Mouse (Mus musculus): ENCODE data around the gene Kif22. TPM values are rescaled to one million over a fixed set of nuclear protein-coding genes. Genes with fewer than 3 reads are reported as not detected.

Gene Kif22
- polyA plus RNA-seq, 1 experiment from 2014 or later, result 17.6 TPM

- peaks cover 6% of the 10 kb centered on the region for H3K36me3 ChIP-seq (ENCODE audit: control insufficient read depth, insufficient read depth, low read length)
- H3K9me3 ChIP-seq (replicated peaks; ENCODE audit: control insufficient read depth, low read length, poor library complexity, severe bottlenecking), result no peaks in the 10 kb centered on the region
- H3K4me3 ChIP-seq (ENCODE audit: low read depth, low read length), result peak overlapping the region; percentile 58
- peaks cover 47% of the 10 kb centered on the region for H3K4me1 ChIP-seq (ENCODE audit: control insufficient read depth, insufficient read depth, low read length)
- H3K27ac ChIP-seq (ENCODE audit: low read length), result peak overlapping the region; percentile 94
- H3K27me3 ChIP-seq (ENCODE audit: control insufficient read depth, insufficient read depth, low read depth, low read length), result no peaks in the 10 kb centered on the region
- H3K4me2 ChIP-seq (ENCODE audit: low read length), result peak overlapping the region; percentile 80
- WGBS, result under 1% methylated on average over 10 of the region's 10 CpGs
- H3K9ac ChIP-seq (ENCODE audit: low read depth, low read length), result peak overlapping the region; percentile 81
- ATAC-seq, result peak; percentile 19
Measured at GRCm38 (mm10) chr7:127016081-127016480, 26.2 kb downstream of the Kif22 start.

DNA sequence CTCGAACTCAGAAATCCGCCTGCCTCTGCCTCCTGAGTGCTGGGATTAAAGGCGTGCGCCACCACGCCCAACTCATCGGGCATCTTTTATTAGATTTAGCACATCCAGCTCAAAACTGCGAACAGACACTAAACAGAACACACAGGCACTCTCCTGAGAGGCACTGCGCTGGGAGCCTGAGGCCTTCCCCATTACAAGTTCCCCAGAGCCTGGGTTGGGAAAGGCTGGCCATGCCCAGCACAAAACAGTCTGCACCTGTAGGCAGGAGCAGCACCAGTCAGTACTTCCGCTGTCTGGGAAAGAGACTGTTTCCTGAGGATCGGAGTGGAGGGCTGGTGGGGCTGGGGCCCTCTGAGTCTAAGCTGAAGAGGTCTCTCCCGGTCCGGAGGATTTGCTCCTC lies 27.3 kb downstream of the Kif22 start:
- Histone ChIP-seq H3K27me3 (ENCODE audit: control insufficient read depth, insufficient read depth, low read depth, low read length) (no peaks in the 10 kb centered on the region), H3K27ac (ENCODE audit: low read length) (no peak overlapping the region), H3K9me3 (replicated peaks; ENCODE audit: control insufficient read depth, low read length, poor library complexity, severe bottlenecking) (no peaks in the 10 kb centered on the region), H3K4me2 (ENCODE audit: low read length) (no peak overlapping the region), H3K4me1 (ENCODE audit: control insufficient read depth, insufficient read depth, low read length) (peaks cover 40% of the 10 kb centered on the region), H3K4me3 (ENCODE audit: low read depth, low read length) (no peak overlapping the region), H3K36me3 (ENCODE audit: control insufficient read depth, insufficient read depth, low read length) (peaks cover 6% of the 10 kb centered on the region), H3K9ac (ENCODE audit: low read depth, low read length) (no peak overlapping the region)
- no peak for ATAC-seq
- 96% methylated on average over 12 of the region's 12 CpGs for WGBS

GRCm38 (mm10) chr7:127014320-127014719 lies 28.0 kb downstream of the Kif22 start, which contains the start of gene Mvp:
Gene Mvp (minus strand): TSS chr7:127014621.
- H3K27ac ChIP-seq (ENCODE audit: low read length), result no peak within 1 kb of the TSS
- WGBS, result 78% methylated on average over 11 of the region's 11 CpGs
- H3K27me3 ChIP-seq (ENCODE audit: control insufficient read depth, insufficient read depth, low read depth, low read length), result no peaks in the 10 kb centered on the region
- H3K4me1 ChIP-seq (ENCODE audit: control insufficient read depth, insufficient read depth, low read length), result peaks cover 34% of the 10 kb centered on the region
- H3K9me3 ChIP-seq (replicated peaks; ENCODE audit: control insufficient read depth, low read length, poor library complexity, severe bottlenecking), result no peaks in the 10 kb centered on the region
- H3K4me2 ChIP-seq (ENCODE audit: low read length), result peak within 1 kb of the TSS; percentile 80; the same call in 1 of the 2 replicates
- H3K9ac ChIP-seq (ENCODE audit: low read depth, low read length), result peak within 1 kb of the TSS; percentile 81; the same call in 1 of the 2 replicates
- peaks cover 6% of the 10 kb centered on the region for H3K36me3 ChIP-seq (ENCODE audit: control insufficient read depth, insufficient read depth, low read length)
- ATAC-seq, result no peak
- peak within 1 kb of the TSS; percentile 5; the same call in 1 of the 2 replicates for H3K4me3 ChIP-seq (ENCODE audit: low read depth, low read length)

GRCm38 (mm10) chr7:127013385-127013784 lies 28.9 kb downstream of the Kif22 start:
- Histone ChIP-seq H3K9me3 (replicated peaks; ENCODE audit: control insufficient read depth, low read length, poor library complexity, severe bottlenecking) (no peaks in the 10 kb centered on the region), H3K4me2 (ENCODE audit: low read length) (no peak overlapping the region), H3K27me3 (ENCODE audit: control insufficient read depth, insufficient read depth, low read depth, low read length) (no peaks in the 10 kb centered on the region), H3K27ac (ENCODE audit: low read length) (no peak overlapping the region), H3K36me3 (ENCODE audit: control insufficient read depth, insufficient read depth, low read length) (peaks cover 6% of the 10 kb centered on the region), H3K4me3 (ENCODE audit: low read depth, low read length) (no peak overlapping the region), H3K9ac (ENCODE audit: low read depth, low read length) (no peak overlapping the region), H3K4me1 (ENCODE audit: control insufficient read depth, insufficient read depth, low read length) (peaks cover 25% of the 10 kb centered on the region)
- WGBS, result 96% methylated on average over 6 of the region's 6 CpGs
- no peak for ATAC-seq

DNA sequence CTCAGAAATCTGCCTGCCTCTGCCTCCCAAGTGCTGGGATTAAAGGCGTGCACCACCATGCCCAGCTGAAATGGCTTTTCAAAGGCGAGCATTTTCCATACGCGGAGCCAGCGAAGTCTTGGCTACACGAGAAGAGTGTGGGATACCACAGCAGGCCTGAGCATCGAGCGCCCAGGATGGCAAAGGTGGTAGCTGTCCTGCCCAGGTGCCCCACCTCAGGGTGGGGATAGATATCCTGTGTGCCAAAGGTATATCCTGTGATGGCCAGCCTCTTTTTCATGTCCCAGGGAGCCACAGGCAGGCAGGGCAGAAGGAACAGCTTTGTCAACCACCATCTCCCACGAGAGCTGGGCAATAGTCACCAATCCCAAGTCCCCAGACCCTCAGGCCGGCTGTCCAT lies 29.4 kb downstream of the Kif22 start:
- Histone ChIP-seq H3K4me2 (ENCODE audit: low read length) (no peak overlapping the region), H3K27me3 (ENCODE audit: control insufficient read depth, insufficient read depth, low read depth, low read length) (no peaks in the 10 kb centered on the region), H3K36me3 (ENCODE audit: control insufficient read depth, insufficient read depth, low read length) (peaks cover 6% of the 10 kb centered on the region), H3K4me3 (ENCODE audit: low read depth, low read length) (no peak overlapping the region), H3K27ac (ENCODE audit: low read length) (no peak overlapping the region), H3K9ac (ENCODE audit: low read depth, low read length) (no peak overlapping the region), H3K9me3 (replicated peaks; ENCODE audit: control insufficient read depth, low read length, poor library complexity, severe bottlenecking) (no peaks in the 10 kb centered on the region), H3K4me1 (ENCODE audit: control insufficient read depth, insufficient read depth, low read length) (peaks cover 19% of the 10 kb centered on the region)
- 96% methylated on average over 10 of the region's 10 CpGs for WGBS
- no peak for ATAC-seq

DNA sequence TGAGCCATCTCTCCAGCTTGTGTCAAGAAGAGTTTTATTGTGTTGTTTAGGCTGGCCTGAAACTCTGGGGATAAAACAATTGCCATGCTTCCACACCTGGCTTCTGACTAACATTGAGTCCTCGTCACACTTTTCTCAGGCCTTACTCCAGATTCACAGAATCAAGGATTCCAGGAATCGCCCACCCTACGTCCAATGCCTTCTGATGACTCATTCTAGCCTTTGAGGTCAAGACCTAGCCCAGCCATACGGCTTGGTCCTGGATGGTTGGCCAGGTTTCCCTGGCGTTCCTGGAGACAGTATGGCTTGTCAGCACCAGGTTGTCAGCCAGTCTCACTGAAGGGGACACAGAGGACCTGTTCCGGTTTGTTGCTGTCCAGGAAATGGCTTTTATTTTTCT lies 29.9 kb downstream of the Kif22 start:
- no peaks in the 10 kb centered on the region for H3K27me3 ChIP-seq (ENCODE audit: control insufficient read depth, insufficient read depth, low read depth, low read length)
- ATAC-seq, result no peak
- H3K4me3 ChIP-seq (ENCODE audit: low read depth, low read length), result no peak overlapping the region
- no peak overlapping the region for H3K9ac ChIP-seq (ENCODE audit: low read depth, low read length)
- H3K4me1 ChIP-seq (ENCODE audit: control insufficient read depth, insufficient read depth, low read length), result peaks cover 15% of the 10 kb centered on the region
- H3K27ac ChIP-seq (ENCODE audit: low read length), result no peak overlapping the region
- H3K4me2 ChIP-seq (ENCODE audit: low read length), result no peak overlapping the region
- H3K9me3 ChIP-seq (replicated peaks; ENCODE audit: control insufficient read depth, low read length, poor library complexity, severe bottlenecking), result no peaks in the 10 kb centered on the region
- WGBS, result 88% methylated on average over 6 of the region's 6 CpGs
- H3K36me3 ChIP-seq (ENCODE audit: control insufficient read depth, insufficient read depth, low read length), result peaks cover 6% of the 10 kb centered on the region

- Histone ChIP-seq H3K9ac (ENCODE audit: low read depth, low read length) (no peak overlapping the region), H3K4me3 (ENCODE audit: low read depth, low read length) (no peak overlapping the region), H3K4me2 (ENCODE audit: low read length) (no peak overlapping the region), H3K36me3 (ENCODE audit: control insufficient read depth, insufficient read depth, low read length) (peaks cover 6% of the 10 kb centered on the region), H3K4me1 (ENCODE audit: control insufficient read depth, insufficient read depth, low read length) (peaks cover 14% of the 10 kb centered on the region), H3K9me3 (replicated peaks; ENCODE audit: control insufficient read depth, low read length, poor library complexity, severe bottlenecking) (no peaks in the 10 kb centered on the region), H3K27me3 (ENCODE audit: control insufficient read depth, insufficient read depth, low read depth, low read length) (no peaks in the 10 kb centered on the region), H3K27ac (ENCODE audit: low read length) (no peak overlapping the region)
- 57% methylated on average over 2 of the region's 2 CpGs for WGBS
- ATAC-seq, result no peak
Measured at GRCm38 (mm10) chr7:127011717-127012116, 30.6 kb downstream of the Kif22 start.

- H3K27ac ChIP-seq (ENCODE audit: low read length), result no peak overlapping the region
- H3K36me3 ChIP-seq (ENCODE audit: control insufficient read depth, insufficient read depth, low read length), result peaks cover 6% of the 10 kb centered on the region
- no peak overlapping the region for H3K4me3 ChIP-seq (ENCODE audit: low read depth, low read length)
- H3K9me3 ChIP-seq (replicated peaks; ENCODE audit: control insufficient read depth, low read length, poor library complexity, severe bottlenecking), result no peaks in the 10 kb centered on the region
- H3K4me1 ChIP-seq (ENCODE audit: control insufficient read depth, insufficient read depth, low read length), result peaks cover 14% of the 10 kb centered on the region
- H3K9ac ChIP-seq (ENCODE audit: low read depth, low read length), result no peak overlapping the region
- no peak for ATAC-seq
- WGBS, result 98% methylated on average over 2 of the region's 2 CpGs
- no peaks in the 10 kb centered on the region for H3K27me3 ChIP-seq (ENCODE audit: control insufficient read depth, insufficient read depth, low read depth, low read length)
- H3K4me2 ChIP-seq (ENCODE audit: low read length), result no peak overlapping the region
Measured at GRCm38 (mm10) chr7:127011051-127011450, 31.2 kb downstream of the Kif22 start.

GRCm38 (mm10) chr7:127009307-127010085 lies 32.8 kb downstream of the Kif22 start:
- no peak for ATAC-seq
- no peaks in the 10 kb centered on the region for H3K36me3 ChIP-seq (ENCODE audit: control insufficient read depth, insufficient read depth, low read length)
- no peak overlapping the region for H3K27ac ChIP-seq (ENCODE audit: low read length)
- peaks cover 2% of the 10 kb centered on the region; the same call in 1 of the 2 replicates for H3K4me1 ChIP-seq (ENCODE audit: control insufficient read depth, insufficient read depth, low read length)
- H3K27me3 ChIP-seq (ENCODE audit: control insufficient read depth, insufficient read depth, low read depth, low read length), result no peaks in the 10 kb centered on the region
- H3K4me3 ChIP-seq (ENCODE audit: low read depth, low read length), result no peak overlapping the region
- WGBS, result 86% methylated on average over 17 of the region's 17 CpGs
- H3K9me3 ChIP-seq (replicated peaks; ENCODE audit: control insufficient read depth, low read length, poor library complexity, severe bottlenecking), result no peaks in the 10 kb centered on the region
- H3K9ac ChIP-seq (ENCODE audit: low read depth, low read length), result no peak overlapping the region
- H3K4me2 ChIP-seq (ENCODE audit: low read length), result no peak overlapping the region
